Mouse (Mus musculus) heart, postnatal 4 days (tissue): ENCODE measurements around the gene Pclo. TPM values are rescaled to one million over a fixed set of nuclear protein-coding genes. Genes with fewer than 3 reads are reported as not detected.
"Not testable (repeated sequence)": the region's sequence is repeated elsewhere in the genome, so short reads cannot be mapped to it uniquely, and the experiment has no call there.

ENCODE experiments used
- DNase-seq: peaks from one replicate; pipeline ENCODE4 v3.0.0; 2021
- total RNA-seq, 2 experiments: library from RNA; stranded (reverse); gene quantifications; 2 replicates each; pipeline ENCODE4 v1.2.3; 2021

Pclo gene
- under 1 TPM; 0.29 to 0.47 TPM for total RNA-seq

DNA sequence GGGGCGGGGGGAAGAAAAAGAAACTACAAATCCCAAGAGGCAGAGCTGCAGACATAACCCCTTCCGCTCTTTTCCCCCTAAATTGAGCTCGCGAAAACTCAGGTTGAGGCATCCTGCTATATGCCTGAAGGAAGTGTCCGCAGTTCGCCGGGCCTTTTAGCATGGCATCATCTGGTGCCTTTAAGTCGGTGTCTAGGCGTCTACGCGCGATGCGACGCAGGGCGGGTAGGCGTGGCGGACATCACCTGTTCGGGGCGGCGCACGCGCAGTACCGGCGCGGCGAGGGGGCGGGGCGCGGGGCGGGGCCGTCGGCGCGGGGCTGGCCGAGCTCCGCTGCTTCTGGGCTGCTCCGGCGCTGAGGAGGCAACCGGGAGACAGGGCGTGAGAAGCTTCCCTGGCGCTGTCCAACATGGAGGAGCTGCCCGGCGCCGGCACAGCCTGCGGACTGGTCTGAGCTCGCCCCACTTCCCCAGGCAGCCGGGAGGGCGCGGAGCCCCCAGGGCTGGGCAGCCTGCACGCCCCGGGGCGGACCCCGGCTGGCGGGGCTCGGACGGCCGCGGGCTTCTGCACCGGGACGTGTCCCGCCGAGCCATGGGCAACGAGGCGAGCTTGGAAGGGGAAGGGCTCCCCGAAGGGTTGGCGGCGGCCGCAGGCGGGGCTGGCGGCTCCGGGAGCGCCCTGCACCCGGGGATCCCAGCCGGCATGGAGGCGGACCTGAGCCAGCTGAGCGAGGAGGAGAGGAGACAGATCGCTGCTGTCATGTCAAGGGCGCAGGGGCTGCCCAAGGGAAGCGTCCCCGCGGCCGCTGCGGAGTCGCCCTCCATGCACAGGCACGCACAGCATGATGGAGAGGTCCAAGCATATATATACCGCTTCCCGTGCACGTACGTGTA, at the start of gene Pclo:
Gene Pclo, plus strand, starts transcription at position 288 of the 893 bp plus-strand sequence.
- peak; percentile 80 for DNase-seq

DNA sequence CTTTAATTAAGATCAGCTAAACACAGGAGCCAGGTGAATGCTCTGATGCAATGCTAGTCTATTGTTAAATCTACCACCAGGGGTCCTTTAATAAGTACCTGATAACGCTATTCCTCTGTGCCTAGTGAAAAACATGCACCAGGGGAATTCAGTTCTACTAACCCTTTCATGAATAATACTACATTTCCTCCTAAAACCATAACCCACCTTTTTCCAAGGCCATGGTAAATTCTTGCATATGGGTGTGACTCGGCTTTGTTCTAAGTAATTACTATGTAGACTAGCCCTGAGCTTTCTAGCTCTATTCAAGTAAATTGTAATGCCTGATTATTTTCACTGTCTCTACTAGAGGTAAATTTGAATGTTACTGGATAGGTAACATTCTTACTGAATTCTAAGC, 20.3 kb upstream of the Pclo start:
- DNase-seq = not testable (repeated sequence)

DNA sequence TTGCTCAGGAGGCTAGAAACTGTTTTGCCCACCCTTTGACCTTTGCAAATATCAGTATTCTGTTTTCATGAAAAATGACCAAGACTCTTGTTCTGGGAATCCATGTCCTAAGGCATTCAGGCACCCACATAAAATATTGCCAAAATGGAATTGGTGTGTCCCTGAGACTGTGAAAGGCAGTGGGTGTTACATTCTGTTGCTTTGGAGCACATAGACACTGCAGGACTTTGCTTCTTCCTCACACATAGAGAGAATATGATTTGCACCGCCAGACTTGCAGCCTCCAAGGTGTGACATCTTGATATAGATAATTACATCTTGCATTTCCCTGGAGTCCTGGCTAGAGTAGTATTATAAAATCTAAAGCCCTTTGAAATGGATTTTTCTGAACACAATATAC, 6.2 kb upstream of the Pclo start:
- no peak for DNase-seq

DNA sequence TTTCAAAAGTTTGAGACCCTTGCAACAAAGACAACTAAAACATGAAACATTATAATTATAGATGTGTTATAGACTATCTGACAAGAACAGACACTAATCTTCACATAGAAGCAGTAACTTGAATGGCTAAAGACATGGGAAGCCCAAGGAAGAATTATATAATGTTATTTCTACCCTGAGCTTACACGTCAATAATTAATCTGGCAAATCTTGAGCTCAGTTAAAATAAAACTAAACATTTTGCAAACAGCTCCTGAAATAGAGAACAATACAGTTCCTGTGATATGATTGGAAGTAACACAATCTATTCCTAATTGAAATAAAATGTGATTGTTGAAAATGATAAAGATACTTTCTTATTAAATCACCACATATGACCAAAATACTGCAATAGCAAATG, 5.1 kb upstream of the Pclo start:
- DNase-seq = no peak

DNA sequence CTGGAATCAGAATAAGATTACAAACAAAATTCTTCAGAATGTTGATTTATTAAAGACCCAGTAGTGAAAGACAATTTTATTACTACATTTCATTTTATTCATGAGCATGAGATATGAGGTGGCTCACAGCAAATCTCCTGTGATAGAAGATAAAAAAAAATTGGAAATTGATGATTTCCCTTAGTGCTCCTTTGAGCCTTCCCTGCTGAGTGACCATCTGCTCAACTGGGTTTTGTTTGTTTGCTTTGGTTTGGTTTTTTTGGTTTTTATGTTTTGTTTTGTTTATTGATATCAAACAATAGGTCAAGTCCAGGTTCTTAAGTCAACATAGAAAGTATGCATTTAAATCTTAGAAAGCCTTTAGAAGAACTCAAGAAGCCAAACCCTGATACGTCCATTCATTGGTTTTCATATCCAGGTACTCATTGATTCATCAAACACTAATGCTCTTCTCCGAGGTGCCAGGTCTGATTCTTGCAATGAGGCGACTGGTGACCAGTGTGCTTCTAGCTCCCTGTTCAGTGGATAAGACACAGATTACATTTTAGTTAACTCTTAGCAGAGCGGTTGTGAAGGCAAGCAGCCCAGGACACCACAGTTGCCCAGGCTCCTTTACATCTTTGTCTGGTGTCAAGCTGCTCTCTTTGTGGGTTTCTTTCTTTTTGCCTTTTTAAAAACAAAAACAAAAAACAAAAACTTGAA, 3.6 kb downstream of the Pclo start:
- DNase-seq = no peak

DNA sequence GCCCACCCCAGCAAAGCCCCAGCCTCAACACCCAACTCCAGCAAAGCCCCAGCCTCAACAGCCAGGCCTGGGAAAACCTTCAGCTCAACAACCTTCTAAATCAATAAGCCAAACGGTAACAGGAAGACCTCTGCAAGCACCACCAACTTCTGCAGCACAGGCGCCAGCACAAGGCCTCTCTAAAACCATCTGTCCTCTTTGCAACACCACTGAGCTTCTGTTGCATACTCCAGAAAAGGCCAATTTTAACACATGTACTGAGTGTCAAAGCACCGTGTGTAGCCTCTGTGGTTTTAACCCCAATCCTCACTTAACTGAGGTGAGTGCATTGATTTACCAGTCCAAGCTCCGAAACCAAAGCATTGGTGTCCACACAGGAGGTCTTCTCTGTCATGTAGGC, 7.3 kb downstream of the Pclo start:
- no peak for DNase-seq

DNA sequence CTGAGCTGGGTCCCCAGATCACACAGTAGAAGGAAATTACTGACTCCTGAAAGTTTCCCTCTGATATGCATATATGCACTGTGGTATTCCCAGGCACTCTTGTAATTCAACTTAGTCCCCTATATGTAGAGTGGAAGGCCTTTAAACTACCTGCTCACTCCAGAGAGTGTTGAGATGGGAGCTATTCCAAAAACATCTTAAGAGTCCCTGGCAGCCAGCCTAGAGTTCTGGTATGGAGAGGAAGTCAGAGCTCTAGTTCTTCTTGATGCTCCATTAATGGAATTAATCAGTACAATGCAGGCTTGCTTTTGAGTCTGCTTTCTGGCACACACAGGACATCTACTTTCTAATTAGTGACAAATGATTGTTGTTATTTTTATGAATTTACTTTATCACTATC, 11.3 kb downstream of the Pclo start:
- peak; percentile 42 for DNase-seq

DNA sequence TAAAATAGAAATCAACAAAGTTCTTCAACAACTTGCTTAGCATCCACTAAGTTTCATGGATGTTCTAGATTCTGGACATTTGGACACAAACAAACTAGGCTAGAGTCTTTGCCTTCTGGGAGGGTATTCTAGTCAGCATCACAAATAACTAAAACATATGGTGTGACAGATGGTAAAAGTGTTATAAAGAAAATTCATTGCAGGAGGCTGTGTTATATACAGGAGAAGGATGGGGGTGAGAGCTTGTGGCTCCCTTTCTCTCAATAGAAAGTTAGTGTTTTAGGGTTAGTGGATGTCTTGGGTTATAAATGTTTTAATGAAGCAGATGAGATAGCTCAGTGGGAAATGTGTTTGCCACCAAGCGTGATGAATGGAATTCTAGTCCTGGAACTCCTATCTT, 13.1 kb downstream of the Pclo start:
- no peak for DNase-seq

DNA sequence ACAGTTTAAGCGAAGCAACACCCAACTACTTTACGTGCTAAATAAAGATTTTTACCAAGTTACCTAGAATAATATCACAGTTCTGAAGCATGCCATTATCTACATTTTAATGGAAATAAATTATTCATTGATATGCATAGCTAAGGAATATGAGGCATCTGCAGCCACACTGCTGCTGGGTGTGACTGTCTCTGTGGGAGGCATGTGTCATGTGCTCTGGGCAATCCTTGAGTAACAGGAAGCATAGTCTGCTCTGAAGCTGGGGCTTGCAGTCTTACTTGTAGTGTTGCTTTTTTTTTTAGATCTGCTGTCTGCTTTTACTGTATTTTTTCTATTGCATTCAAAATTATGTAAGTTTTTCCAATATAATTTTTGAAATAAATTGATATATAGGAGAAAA, 17.2 kb downstream of the Pclo start:
- no peak for DNase-seq

DNA sequence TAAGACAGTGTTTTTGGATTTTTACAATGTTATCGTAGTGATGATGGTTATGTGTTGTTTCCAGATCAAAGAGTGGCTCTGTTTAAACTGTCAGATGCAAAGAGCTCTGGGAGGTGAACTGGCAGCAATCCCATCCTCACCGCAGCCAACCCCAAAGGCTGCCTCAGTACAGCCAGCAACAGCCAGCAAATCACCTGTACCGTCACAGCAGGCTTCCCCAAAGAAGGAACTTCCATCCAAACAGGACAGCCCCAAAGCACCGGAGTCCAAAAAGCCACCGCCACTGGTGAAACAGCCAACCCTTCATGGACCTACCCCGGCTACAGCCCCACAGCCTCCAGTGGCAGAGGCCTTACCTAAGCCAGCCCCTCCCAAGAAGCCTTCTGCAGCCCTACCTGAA, 24.6 kb downstream of the Pclo start:
- DNase-seq = no peak

DNA sequence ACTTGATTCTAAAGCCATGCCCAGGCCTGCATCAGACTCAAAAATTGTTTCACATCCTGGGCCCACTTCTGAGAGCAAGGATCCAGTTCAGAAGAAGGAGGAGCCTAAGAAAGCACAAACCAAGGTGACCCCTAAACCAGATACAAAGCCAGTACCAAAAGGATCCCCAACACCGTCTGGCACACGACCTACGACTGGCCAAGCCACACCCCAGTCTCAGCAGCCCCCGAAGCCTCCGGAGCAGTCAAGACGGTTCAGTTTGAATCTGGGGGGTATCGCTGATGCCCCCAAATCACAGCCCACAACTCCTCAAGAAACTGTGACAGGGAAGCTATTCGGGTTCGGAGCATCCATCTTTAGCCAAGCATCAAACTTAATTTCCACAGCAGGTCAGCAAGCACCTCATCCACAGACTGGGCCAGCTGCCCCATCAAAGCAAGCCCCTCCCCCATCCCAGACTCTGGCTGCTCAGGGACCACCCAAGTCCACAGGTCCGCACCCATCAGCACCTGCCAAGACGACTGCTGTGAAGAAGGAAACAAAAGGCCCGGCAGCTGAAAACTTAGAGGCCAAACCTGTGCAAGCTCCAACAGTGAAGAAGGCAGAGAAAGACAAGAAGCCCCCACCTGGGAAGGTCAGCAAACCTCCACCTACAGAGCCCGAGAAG, 25.4 kb downstream of the Pclo start:
- DNase-seq = no peak

DNA sequence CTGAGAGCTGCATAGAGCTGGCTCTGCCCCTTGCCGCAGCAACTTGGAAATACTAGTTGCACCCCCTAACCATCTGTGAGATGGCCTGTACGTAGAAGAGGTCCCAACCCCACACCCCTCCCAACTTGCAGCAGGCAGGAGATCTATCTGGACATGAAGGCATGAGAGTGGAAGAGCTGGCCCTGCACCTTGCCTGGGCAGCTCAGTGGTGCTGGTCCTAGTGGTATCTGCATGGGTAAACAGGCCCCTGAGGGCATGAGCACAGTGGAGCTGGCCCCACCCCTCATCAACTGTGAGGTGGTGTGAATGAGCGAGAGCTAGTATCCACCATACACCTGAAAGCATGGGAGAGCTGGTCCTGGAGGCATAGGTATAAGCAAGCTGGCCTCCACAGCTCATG, 60.9 kb downstream of the Pclo start:
- no peak for DNase-seq

DNA sequence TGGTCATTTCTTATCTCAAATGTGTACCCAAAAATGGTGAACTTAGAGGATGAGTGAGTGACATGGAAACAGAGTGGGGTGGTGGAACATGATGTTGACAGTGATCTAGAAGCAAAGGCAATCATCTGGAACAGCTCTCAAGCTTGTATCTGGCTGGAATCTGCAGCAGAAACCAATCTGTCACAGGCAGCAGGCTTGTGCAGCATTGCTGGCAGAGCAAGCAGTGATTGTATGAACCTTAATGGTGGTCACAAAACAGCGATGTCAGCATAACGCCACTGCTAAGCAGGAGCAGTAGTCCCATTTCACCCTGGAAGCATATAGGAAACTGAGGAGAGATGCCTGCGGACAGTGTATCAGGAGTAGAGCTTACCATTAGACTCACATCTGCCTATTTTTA, 76.8 kb downstream of the Pclo start:
- DNase-seq = no peak

DNA sequence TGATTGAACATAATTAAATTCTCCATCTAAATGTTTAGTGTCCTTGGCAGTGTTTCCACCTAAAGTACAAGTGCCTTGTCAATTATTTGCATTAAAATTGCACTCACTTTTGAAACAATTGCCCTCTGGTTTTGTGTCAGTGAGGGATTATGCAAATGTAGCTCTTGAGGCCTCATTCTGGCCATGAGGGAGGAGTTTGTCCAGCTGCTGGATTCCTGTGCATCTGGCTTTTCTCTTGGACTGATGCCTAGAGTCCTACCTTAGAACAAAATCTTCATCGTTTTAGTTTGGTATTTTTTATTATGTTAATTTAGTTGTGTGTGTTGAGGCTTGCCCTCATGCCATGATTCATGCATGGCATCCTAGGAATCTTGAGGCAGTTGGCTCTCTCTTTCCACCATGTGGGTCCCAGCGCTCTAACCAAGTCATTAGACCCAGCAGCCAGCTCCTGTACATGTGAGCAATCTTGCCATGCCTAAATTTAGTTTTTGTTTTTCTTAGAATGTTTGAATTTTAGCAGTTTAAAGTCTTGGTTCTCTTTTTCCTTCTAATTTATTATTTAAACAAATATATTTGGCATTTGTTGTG, 80.8 kb downstream of the Pclo start:
- DNase-seq = no peak

DNA sequence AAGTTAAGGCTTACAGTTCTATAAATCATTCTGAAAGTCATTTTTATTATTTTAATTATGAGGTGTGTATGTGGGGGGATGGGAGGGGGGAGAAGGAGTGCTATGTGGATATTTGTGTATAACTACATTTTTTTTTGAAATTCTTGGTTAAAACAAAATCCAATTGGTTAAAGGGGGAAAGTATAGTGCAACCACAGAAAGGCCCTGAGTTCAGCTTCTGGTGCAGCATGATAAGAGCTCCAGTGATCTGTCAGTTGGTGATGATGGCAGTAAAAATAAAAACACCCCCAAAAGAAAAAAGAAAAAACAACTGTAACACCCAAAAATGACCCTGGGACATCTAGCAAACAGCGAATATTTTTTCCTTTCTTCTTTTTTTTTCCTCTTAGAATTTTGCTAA, 93.6 kb downstream of the Pclo start:
- no peak for DNase-seq

DNA sequence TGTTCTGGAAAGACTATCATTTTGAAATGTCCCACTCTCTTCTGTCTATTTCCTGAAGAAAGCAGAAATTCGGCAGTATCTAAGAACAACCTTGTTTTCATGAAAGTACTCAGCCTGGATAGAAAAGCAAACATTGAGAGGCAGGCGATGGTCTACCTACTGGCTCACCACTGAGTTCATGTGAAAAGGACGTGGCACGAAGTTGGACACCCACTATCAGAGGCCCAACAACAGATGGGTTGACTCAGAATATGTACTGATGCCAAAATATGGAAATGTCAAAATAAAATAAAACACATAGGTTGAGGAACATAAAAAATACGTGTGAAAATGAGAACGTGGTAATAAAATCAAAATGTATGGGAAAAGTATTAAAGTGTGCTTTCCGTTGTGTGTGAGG, 106.4 kb downstream of the Pclo start:
- DNase-seq = no peak

DNA sequence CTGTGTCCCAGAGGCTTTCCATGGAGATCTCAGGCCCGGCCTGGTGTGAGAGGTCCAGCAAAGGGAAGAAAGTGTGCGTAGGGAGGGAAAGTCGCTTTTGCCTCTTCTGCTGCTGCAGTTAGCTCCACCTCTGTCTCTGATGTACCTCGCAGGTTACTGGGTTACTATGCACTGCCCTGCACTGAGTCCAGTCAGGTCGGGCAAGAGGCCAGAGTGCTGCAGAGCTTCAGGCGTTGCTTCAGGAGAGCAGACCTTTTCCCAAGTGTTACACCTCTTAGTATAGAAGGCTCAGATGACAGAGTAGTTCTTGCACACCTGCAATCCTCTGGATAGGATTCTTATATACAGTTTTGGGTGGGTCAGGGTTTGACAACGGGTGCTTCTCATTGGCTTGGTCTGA, 108.6 kb downstream of the Pclo start:
- DNase-seq = no peak

DNA sequence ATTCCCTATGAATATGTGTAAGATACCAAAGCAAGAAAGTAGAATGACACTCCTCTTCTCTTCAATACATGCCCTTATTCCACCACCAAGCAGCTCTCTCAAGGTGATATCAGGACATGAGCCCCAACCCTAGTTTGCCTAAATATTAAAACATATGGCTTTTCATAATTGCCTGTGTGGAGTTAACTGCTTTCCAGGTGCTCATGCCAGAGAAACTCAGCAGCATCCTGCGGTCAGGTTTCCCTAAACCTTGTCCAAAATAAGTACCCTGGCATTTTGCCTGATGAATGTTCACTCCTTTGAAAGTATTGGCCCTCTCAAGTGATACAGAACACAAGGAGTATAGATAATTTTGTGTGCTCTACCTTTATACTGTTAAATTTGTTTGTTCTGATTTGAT, 126.5 kb downstream of the Pclo start:
- DNase-seq = no peak

DNA sequence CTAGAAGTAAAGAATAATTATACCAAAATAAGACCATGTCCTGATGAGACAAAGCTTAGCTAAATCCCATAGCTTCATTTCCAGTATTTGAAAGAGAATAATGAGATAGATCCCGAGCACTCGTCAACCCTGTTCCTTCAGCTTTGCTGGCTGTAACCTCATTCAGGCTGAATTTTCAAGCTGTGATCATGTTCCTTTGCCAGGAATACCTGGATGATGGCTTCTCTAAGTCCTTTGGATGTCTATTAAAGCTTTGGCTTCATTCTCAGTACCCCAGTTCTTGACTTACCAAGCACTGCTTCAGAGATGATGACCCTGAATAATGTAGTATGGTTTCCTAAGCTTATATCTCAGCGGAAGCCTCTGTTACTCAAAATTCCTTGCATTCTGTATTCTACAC, 131.1 kb downstream of the Pclo start:
- DNase-seq = no peak

DNA sequence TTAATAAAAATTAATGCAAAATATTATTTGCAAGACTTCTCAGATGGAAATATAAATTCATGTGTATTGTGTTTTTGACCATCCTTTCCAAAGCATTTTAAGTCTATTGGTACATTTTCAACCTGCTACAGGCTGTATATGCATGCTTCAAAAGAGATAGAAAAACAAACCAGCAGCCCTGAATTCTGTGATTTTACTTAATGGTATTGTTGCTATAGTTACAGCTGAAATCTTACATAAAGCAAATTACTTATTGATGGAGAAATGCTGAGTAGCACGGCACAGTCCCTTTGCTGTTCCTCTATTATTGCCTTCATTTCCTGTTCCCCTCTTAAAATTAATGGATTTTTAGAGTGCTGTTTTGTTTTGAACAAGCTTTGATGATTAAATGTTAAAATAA, 145.9 kb downstream of the Pclo start:
- DNase-seq = no peak

DNA sequence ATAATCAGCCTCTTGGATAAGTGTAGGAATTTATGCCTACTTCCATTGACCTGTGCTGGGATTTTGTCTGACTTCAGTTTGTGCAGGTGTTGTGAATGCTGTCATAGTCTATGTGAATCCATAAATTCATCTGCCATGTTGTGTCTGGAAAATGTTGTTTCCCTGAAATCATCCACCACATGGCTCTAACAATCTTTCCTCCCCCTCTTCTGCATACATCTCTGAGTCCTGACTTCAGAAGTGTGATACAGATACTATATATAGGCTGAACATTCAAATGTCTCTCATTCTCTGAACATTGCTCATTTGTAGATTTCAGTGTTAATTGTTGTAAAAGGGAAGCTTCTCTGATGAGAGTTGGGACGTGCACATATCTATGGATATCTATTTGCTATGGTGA, 147.5 kb downstream of the Pclo start:
- no peak for DNase-seq

DNA sequence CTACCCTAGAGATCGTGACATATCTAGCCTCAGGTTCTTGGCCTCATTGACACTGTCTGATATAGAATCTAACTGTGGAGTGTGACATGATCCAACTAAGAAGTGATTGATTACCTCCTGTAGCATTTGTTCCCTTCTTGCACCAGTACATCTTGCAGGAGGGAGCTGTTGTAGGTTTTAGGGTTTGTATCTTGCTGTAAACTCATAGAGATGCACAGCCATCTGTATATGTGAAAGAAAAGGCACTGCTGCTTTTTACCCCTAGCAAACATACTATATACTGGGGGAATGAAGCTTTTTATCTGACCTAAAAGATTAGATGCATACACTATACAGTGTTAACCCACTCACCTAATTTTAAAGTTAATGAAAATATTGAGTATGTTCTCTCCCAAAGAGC, 147.9 kb downstream of the Pclo start:
- no peak for DNase-seq

DNA sequence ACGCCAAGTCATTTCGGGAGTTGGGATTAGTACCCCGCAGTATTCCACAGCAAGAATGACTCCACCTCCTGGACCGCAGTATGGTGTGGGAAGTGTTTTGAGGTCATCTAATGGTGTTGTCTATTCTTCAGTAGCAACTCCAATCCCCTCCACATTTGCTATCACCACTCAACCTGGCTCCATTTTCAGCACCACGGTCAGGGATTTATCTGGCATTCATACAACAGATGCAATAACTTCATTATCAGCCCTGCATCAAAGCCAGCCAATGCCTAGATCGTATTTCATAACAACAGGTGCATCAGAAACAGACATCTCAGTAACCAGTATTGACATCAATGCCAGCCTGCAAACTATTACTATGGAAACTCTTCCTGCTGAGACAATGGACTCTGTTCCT, 165.7 kb downstream of the Pclo start:
- DNase-seq = no peak
